8 mouse cellular contexts compared by ENCODE assay signal in the genomic region with DNA sequence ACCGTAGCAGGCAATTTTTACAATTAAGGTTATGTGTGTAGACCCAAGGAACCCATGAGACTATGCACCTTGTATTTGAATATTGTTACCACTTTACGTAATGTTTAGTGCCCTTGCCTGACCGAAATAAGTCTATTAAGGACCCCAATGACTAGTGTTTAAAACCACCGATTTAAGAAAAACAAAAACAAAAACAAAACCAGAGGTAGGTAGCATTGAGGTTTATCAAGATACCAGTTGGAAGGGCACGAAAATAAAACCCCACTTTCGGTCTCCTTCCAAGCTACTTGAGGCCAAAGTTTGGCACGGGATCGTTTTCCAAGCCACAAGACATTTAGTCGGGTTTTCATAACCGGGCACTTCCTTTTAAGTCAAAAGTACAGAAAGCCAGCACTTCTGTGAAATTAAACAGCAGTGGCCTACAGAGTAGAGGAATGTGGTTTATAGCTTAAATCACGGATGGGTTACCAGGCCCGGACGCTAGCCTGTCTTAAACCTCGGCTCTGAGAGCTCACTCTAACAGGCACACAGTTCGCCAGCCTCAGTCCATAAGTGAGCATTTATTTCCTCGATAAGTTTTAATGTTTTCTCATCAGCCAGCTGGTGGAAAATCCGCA. TPM values are rescaled to one million over a fixed set of nuclear protein-coding genes. Genes with fewer than 3 reads are reported as not detected.
DNase-seq lines count a peak whose midpoint lies in the region; ATAC-seq and TF ChIP-seq lines count a peak whose summit lies in the region.

No protein-coding gene starts in this region.

- intact Hi-C loops in left cerebral cortex, postnatal 14 days (cut with DNase I): loop anchor here (5.0 kb wide), 3 partner anchors 169 to 796 kb away; partner anchors contain the start of gene Lhx5

- peaks cover 45% of the 10 kb centered on the region for H3K4me1 ChIP-seq in kidney, embryonic 15.5 days
- H3K4me1 ChIP-seq in hindbrain, embryonic 13.5 days (replicated peaks): peaks cover 16% of the 10 kb centered on the region
- peaks cover 8% of the 10 kb centered on the region; the same call in 1 of the 2 replicates for H3K4me1 ChIP-seq in midbrain, embryonic 16.5 days (ENCODE audit: control insufficient read depth, insufficient read depth, low read length)

- no peaks in the 10 kb centered on the region for H3K9me3 ChIP-seq in kidney, embryonic 15.5 days (replicated peaks)
- H3K9me3 ChIP-seq in hindbrain, embryonic 13.5 days: no peaks in the 10 kb centered on the region
- no peaks in the 10 kb centered on the region for H3K9me3 ChIP-seq in midbrain, embryonic 16.5 days (replicated peaks; ENCODE audit: control insufficient read depth, low read length, poor library complexity, severe bottlenecking)

- peak overlapping the region; percentile 58 for H3K9ac ChIP-seq in kidney, embryonic 15.5 days
- H3K9ac ChIP-seq in hindbrain, embryonic 13.5 days: no peak overlapping the region
- H3K9ac ChIP-seq in midbrain, embryonic 16.5 days (ENCODE audit: low read depth, low read length): no peak overlapping the region

- TF ChIP-seq CTCF in brain, embryonic 14.5 days (IDR thresholded peaks at IDR 0.05; ENCODE audit: borderline replicate concordance, extremely low read depth, insufficient read depth, insufficient read length): no peak

- peaks cover 95% of the 10 kb centered on the region for H3K27me3 ChIP-seq in kidney, embryonic 15.5 days
- peaks cover 100% of the 10 kb centered on the region for H3K27me3 ChIP-seq in hindbrain, embryonic 13.5 days
- peaks cover 66% of the 10 kb centered on the region for H3K27me3 ChIP-seq in midbrain, embryonic 16.5 days (ENCODE audit: control insufficient read depth, insufficient read depth, low read depth, low read length)

- peak overlapping the region; percentile 84 for H3K4me2 ChIP-seq in kidney, embryonic 15.5 days
- peak overlapping the region; percentile 53; the same call in 1 of the 2 replicates for H3K4me2 ChIP-seq in hindbrain, embryonic 13.5 days
- no peak overlapping the region for H3K4me2 ChIP-seq in midbrain, embryonic 16.5 days (ENCODE audit: low read length)

- H3K27ac ChIP-seq in kidney, embryonic 15.5 days: peak overlapping the region; percentile 98
- no peak overlapping the region for H3K27ac ChIP-seq in hindbrain, embryonic 13.5 days
- no peak overlapping the region for H3K27ac ChIP-seq in midbrain, embryonic 16.5 days (ENCODE audit: low read length)

- TF ChIP-seq POLR2A in brain, embryonic 14.5 days (IDR thresholded peaks at IDR 0.05; ENCODE audit: borderline replicate concordance, extremely low read depth, insufficient read depth, insufficient read length, poor library complexity, severe bottlenecking): no peak

- DNase-seq in kidney, postnatal 10 days: no peak
- peak; percentile 54 for DNase-seq in brain, embryonic 14.5 days (ENCODE audit: low read depth)
- no peak for DNase-seq in spleen, postnatal 14 days (ENCODE audit: low spot score in 2 of 2)
- no peak for DNase-seq in left cerebral cortex, postnatal 14 days (ENCODE audit: low spot score in 2 of 2)
- DNase-seq in kidney, adult 8-10 months: no peak

- H3K36me3 ChIP-seq in kidney, embryonic 15.5 days: peaks cover 6% of the 10 kb centered on the region; the same call in 1 of the 2 replicates
- H3K36me3 ChIP-seq in hindbrain, embryonic 13.5 days: no peaks in the 10 kb centered on the region
- H3K36me3 ChIP-seq in midbrain, embryonic 16.5 days (ENCODE audit: control insufficient read depth, insufficient read depth, low read length): no peaks in the 10 kb centered on the region

- no peak for ATAC-seq in kidney, embryonic 15.5 days (replicated peaks; ENCODE audit: low FRiP score)
- no peak for ATAC-seq in hindbrain, embryonic 13.5 days (ENCODE audit: low FRiP score)
- ATAC-seq in midbrain, embryonic 16.5 days: no peak

- 6% methylated on average over 17 of the region's 17 CpGs for WGBS in kidney, embryonic 15.5 days
- WGBS in hindbrain, embryonic 13.5 days: 2% methylated on average over 17 of the region's 17 CpGs
- WGBS in midbrain, embryonic 16.5 days: 2% methylated on average over 17 of the region's 17 CpGs

- peak overlapping the region; percentile 51 for H3K4me3 ChIP-seq in kidney, embryonic 15.5 days (replicated peaks)
- peak overlapping the region; percentile 29 for H3K4me3 ChIP-seq in hindbrain, embryonic 13.5 days
- H3K4me3 ChIP-seq in midbrain, embryonic 16.5 days (ENCODE audit: low read depth, low read length): peak overlapping the region; percentile 4; the same call in 1 of the 2 replicates

RNA-seq across cellular contexts. Expression of gene Tbx3, which starts 2.6 kb away (rescaled TPM):
- polyA plus RNA-seq in kidney, embryonic 15.5 days (2015; fragmentation: Nextera tagmentation; extraction: Ambion mirVana): 51.1 and 54.4 TPM in 2 replicates
- polyA plus RNA-seq in brain, embryonic 14.5 days (2012; rRNA removed): 1.0 and 3.0 TPM in 2 replicates
- polyA plus RNA-seq in hindbrain, embryonic 13.5 days (2015; fragmentation: Nextera tagmentation; extraction: Ambion mirVana): 5.3 and 6.0 TPM in 2 replicates
- 2.4 and 3.4 TPM in 2 replicates for polyA plus RNA-seq in midbrain, embryonic 16.5 days (2015; fragmentation: Nextera tagmentation; extraction: Ambion mirVana)
- 1 to 10 TPM; 3.6 to 5.0 TPM for total RNA-seq in left cerebral cortex, postnatal 14 days (2021)
